Mouse (Mus musculus) megakaryocyte, embryonic 14.5 days (primary cell): Measurements from ENCODE around the gene Rev3l.

Source experiments
- FLI1 ChIP-seq: IDR thresholded peaks from 2 replicates; pipeline ENCODE4 v1.6.1; 2012; ENCODE audit warnings: low read length, inconsistent platforms, mixed read lengths
- GATA1 ChIP-seq: IDR thresholded peaks from 3 replicates; pipeline ENCODE4 v1.6.1; 2012; ENCODE audit warnings: mixed read lengths, low read length, inconsistent platforms, borderline replicate concordance

GRCm38 (mm10) chr10:39908768-39909441 lies 177.0 kb downstream of the Rev3l start:
- TF ChIP-seq GATA1 (no peak), FLI1 (no peak)
